Mouse (Mus musculus) neutrophil, adult 5-6 weeks (primary cell): Measurements from ENCODE around the gene Mapk14. TPM values are rescaled to one million over a fixed set of nuclear protein-coding genes. Genes with fewer than 3 reads are reported as not detected.
A peak's percentile ranks its signal among the peaks of the same experiment; 100 is the strongest.
"Not testable (repeated sequence)": the region's sequence is repeated elsewhere in the genome, so short reads cannot be mapped to it uniquely, and the experiment has no call there.

Experiments used
- ATAC-seq: fragments of 151-379, 151-347 bp; 2 replicates; pipeline ENCODE4 v1.8.0; 2017; ENCODE audit warnings: mild to moderate bottlenecking, moderate TSS enrichment; ENCODE audit not compliant: insufficient number of reproducible peaks, poor library complexity, low FRiP score, severe bottlenecking; ENCODE audit errors: extremely low read depth
- total RNA-seq: library from RNA; stranded (forward); fragments of 200-1000 nt; gene quantifications from 2 replicates; pipeline ENCODE4 v1.2.3, GENCODE M21; 2017

The Mapk14 gene
- total RNA-seq, 1 experiment from 2014 or later, result 197 TPM

GRCm38 (mm10) chr17:28769875-28770421 lies 78.8 kb downstream of the Mapk14 start:
- peak; percentile 9; the same call in 1 of the 2 replicates for ATAC-seq

- no peak for ATAC-seq
These were observed 80.2 kb downstream of the Mapk14 start for GRCm38 (mm10) chr17:28771289-28771688.

- not testable (repeated sequence) for ATAC-seq
These were observed 83.2 kb downstream of the Mapk14 start for GRCm38 (mm10) chr17:28774303-28774702.

DNA sequence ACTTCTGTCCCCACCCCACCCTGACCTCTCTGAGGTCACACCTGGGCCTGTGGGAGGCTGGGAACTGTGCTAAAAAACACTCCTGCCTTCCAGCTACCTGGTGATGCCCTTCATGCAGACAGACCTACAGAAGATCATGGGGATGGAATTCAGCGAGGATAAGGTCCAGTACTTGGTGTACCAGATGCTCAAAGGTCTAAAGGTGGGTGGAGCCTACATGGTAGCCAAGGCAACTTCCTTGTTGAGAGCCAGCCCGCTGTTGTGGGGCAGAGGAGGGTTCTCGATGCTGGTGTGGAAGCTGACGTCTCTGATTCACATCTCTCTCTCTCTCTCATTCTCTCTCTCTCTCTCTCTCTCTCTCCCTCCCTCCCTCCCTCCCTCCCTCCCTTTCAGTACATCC lies 84.0 kb downstream of the Mapk14 start:
- no peak for ATAC-seq

GRCm38 (mm10) chr17:28776817-28777216 lies 85.7 kb downstream of the Mapk14 start:
- no peak for ATAC-seq

- ATAC-seq, result no peak
These were observed 86.3 kb downstream of the Mapk14 start for GRCm38 (mm10) chr17:28777231-28778005.

GRCm38 (mm10) chr17:28779735-28780134 lies 88.6 kb downstream of the Mapk14 start:
- ATAC-seq, result no peak

DNA sequence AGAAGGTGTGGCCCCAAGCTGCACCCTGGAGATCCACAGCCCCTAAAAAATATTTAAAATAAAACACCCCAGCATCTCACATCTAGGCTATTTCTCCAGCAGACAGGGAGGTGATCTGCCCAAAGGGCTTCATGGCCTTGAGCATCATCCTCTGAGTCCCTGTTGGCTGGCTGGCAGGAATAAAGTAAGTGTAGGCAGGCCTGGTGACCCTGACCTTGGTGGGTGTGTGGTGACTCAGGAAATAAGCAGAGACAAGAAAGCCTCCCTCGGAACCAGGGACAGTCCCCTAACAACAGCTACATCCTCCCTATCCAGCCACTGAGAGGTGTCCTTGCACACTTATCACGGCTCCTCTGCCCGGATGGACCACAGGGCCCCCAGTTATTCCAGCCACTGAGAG lies 89.7 kb downstream of the Mapk14 start:
- ATAC-seq, result no peak

DNA sequence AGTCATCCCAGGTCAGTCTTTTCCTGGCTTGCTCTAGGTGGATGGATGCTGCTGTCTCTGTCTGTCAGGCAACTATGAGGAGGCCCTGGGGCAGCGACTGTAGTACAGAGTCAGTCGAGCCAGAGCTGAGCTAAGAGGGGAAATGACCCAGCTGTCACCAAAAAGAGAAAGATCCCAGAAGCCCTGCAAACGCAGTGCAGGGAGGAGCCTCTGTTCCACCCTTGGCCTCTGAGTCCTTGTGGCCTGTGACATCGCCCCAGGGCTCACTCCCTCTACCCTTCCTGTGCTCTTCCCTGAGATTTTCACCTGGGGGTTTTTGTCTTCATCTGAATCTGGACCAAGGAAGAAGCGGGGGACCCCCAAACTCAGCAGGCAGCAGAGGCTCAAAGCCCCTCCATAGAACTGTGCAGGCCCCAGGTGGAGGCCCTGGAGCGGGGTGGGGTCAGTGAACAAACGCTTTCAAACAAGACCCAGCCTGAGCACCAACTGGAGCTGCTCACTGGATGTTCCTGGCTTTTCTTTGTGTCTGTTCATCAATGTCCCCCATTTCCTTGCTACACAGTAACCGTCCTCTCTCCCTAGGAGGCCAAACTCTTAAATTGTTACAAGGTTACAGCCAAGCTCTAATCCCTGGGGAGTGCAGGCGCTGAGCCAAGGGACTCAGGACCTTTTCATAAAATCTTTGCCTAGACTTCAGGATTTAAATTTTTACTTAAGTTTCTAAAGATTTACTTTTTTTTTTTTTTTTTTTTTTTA lies 90.3 kb downstream of the Mapk14 start:
- ATAC-seq, result no peak

DNA sequence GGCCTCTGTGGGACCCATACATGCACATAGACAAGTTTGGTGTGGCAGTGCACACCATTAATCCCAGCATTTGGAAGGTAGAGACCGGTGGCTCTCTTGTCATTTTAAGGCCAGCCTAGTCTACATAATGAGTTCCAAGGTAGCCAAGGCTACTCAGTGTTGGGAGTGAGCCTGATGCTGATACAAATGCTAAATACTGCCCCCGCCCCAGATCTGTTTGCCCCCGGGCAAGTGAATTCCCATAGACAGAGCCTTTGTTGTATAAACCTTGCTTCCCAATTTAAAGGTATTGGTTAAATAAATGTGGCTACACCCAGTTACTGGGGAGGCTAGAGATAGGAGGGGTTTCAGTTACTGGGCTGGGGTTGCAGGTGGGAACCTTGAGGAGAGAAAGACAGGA lies 93.9 kb downstream of the Mapk14 start:
- ATAC-seq, result no peak

GRCm38 (mm10) chr17:28787507-28787906 lies 96.4 kb downstream of the Mapk14 start:
- ATAC-seq, result no peak

- no peak for ATAC-seq
These were observed 105.9 kb downstream of the Mapk14 start for GRCm38 (mm10) chr17:28797031-28797430.

Other genes starting within 250 kb of the Mapk14 start
- 18.0 and 19.4 TPM in 2 replicates for gene Fkbp5, start 173.8 kb upstream of the Mapk14 start, total RNA-seq
- gene Armc12, start 160.5 kb upstream of the Mapk14 start, total RNA-seq, result 0.61 TPM in 1 of 2 replicates, not detected in the other
- not detected in 2 replicates for gene Clpsl2, start 141.9 kb upstream of the Mapk14 start, total RNA-seq
- gene Clps, start 130.6 kb upstream of the Mapk14 start, total RNA-seq, result not detected in 2 replicates
- gene Lhfpl5, start 115.7 kb upstream of the Mapk14 start, total RNA-seq, result not detected in 2 replicates
- 80.9 and 102 TPM in 2 replicates for gene Srpk1, start 68.6 kb upstream of the Mapk14 start, total RNA-seq
- gene Slc26a8, start 1.1 kb upstream of the Mapk14 start, total RNA-seq, result 2.0 and 2.8 TPM in 2 replicates
- gene AC170998.1, start 34.8 kb downstream of the Mapk14 start, total RNA-seq, result 18.3 and 18.7 TPM in 2 replicates
- gene Mapk13, start 78.0 kb downstream of the Mapk14 start, total RNA-seq, result 21.1 and 22.0 TPM in 2 replicates
- 14.2 and 20.8 TPM in 2 replicates for gene Brpf3, start 109.8 kb downstream of the Mapk14 start, total RNA-seq
- 0.25 TPM in 1 of 2 replicates, not detected in the other for gene Pnpla1, start 167.1 kb downstream of the Mapk14 start, total RNA-seq
- gene 4930539E08Rik, start 224.0 kb downstream of the Mapk14 start, total RNA-seq, result 0.12 and 0.23 TPM in 2 replicates